Mouse (Mus musculus): ENCODE results near the gene Rfxank. TPM values are rescaled to one million over a fixed set of nuclear protein-coding genes. Genes with fewer than 3 reads are reported as not detected.

The Rfxank gene
- polyA plus RNA-seq, 1 experiment, result 11.2 TPM

- H3ac ChIP-seq (ENCODE audit: control insufficient read depth, insufficient read length), result no peak overlapping the region
Observed at GRCm38 (mm10) chr8:70114488-70114887, 24.5 kb downstream of the Rfxank start.

GRCm38 (mm10) chr8:70112401-70113016, 26.4 kb downstream of the Rfxank start:
- H3K27me3 ChIP-seq (ENCODE audit: control insufficient read depth, insufficient read depth, insufficient read length), result peaks cover 97% of the 10 kb centered on the region
- H3K36me3 ChIP-seq (ENCODE audit: control insufficient read depth, insufficient read depth), result no peaks in the 10 kb centered on the region
- H3ac ChIP-seq (ENCODE audit: control insufficient read depth, insufficient read length), result no peak overlapping the region
- no peak for TF ChIP-seq REST (IDR thresholded peaks at IDR 0.05; ENCODE audit: insufficient read depth, insufficient read length)
- TF ChIP-seq USF1 (IDR thresholded peaks at IDR 0.05; ENCODE audit: low read depth), result no peak
- TF ChIP-seq POLR2A (IDR thresholded peaks at IDR 0.05; ENCODE audit: insufficient read length, low read depth), result no peak
- no peak for TF ChIP-seq POLR2AphosphoS2 (IDR thresholded peaks at IDR 0.05; ENCODE audit: insufficient read length, low read depth)
- TF ChIP-seq TCF3 (IDR thresholded peaks at IDR 0.05; ENCODE audit: insufficient read length, low read depth), result no peak
- TF ChIP-seq MYOG (IDR thresholded peaks at IDR 0.05; ENCODE audit: control insufficient read depth in 1 of 3, insufficient read depth in 1 of 3, insufficient read length in 2 of 3, low read depth in 2 of 3), result no peak
- no peak for TF ChIP-seq E2F4 (IDR thresholded peaks at IDR 0.05; ENCODE audit: insufficient read depth)
- no peak for TF ChIP-seq TCF12 (IDR thresholded peaks at IDR 0.05; ENCODE audit: insufficient read depth, poor library complexity, severe bottlenecking)
- TF ChIP-seq SRF (IDR thresholded peaks at IDR 0.05; ENCODE audit: control insufficient read depth, insufficient read length, low read depth), result no peak
- TF ChIP-seq MAX (IDR thresholded peaks at IDR 0.05; ENCODE audit: low read depth), result no peak
- TF ChIP-seq CEBPB (IDR thresholded peaks at IDR 0.05; ENCODE audit: insufficient read depth, poor library complexity, severe bottlenecking), result no peak
- TF ChIP-seq MYOD1 (IDR thresholded peaks at IDR 0.05; ENCODE audit: control insufficient read depth in 1 of 3, insufficient read length in 2 of 3, low read depth in 2 of 3), result no peak
- H3K79me2 ChIP-seq (ENCODE audit: control insufficient read depth, insufficient read depth), result no peaks in the 10 kb centered on the region
- no peak overlapping the region for H3K4me2 ChIP-seq (ENCODE audit: low read depth)
- H3K4me3 ChIP-seq, result no peak overlapping the region

More at GRCm38 (mm10) chr8:70114488-70114887, 24.5 kb downstream of the Rfxank start:
- Histone ChIP-seq H3K4me2 (ENCODE audit: low read depth) (no peak overlapping the region), H3K27me3 (ENCODE audit: control insufficient read depth, insufficient read depth, insufficient read length) (peaks cover 88% of the 10 kb centered on the region), H3K79me2 (ENCODE audit: control insufficient read depth, insufficient read depth) (no peaks in the 10 kb centered on the region), H3K36me3 (ENCODE audit: control insufficient read depth, insufficient read depth) (no peaks in the 10 kb centered on the region), H3K4me3 (no peak overlapping the region)
- TF ChIP-seq TCF12 (IDR thresholded peaks at IDR 0.05; ENCODE audit: insufficient read depth, poor library complexity, severe bottlenecking), result no peak
- no peak for TF ChIP-seq POLR2A (IDR thresholded peaks at IDR 0.05; ENCODE audit: insufficient read length, low read depth)
- TF ChIP-seq REST (IDR thresholded peaks at IDR 0.05; ENCODE audit: insufficient read depth, insufficient read length), result no peak
- TF ChIP-seq MYOD1 (IDR thresholded peaks at IDR 0.05; ENCODE audit: control insufficient read depth in 1 of 3, insufficient read length in 2 of 3, low read depth in 2 of 3), result no peak
- TF ChIP-seq MAX (IDR thresholded peaks at IDR 0.05; ENCODE audit: low read depth), result no peak
- no peak for TF ChIP-seq E2F4 (IDR thresholded peaks at IDR 0.05; ENCODE audit: insufficient read depth)
- TF ChIP-seq USF1 (IDR thresholded peaks at IDR 0.05; ENCODE audit: low read depth), result no peak
- no peak for TF ChIP-seq TCF3 (IDR thresholded peaks at IDR 0.05; ENCODE audit: insufficient read length, low read depth)
- TF ChIP-seq MYOG (IDR thresholded peaks at IDR 0.05; ENCODE audit: control insufficient read depth in 1 of 3, insufficient read depth in 1 of 3, insufficient read length in 2 of 3, low read depth in 2 of 3), result no peak
- TF ChIP-seq CEBPB (IDR thresholded peaks at IDR 0.05; ENCODE audit: insufficient read depth, poor library complexity, severe bottlenecking), result no peak
- no peak for TF ChIP-seq SRF (IDR thresholded peaks at IDR 0.05; ENCODE audit: control insufficient read depth, insufficient read length, low read depth)
- TF ChIP-seq POLR2AphosphoS2 (IDR thresholded peaks at IDR 0.05; ENCODE audit: insufficient read length, low read depth), result no peak

GRCm38 (mm10) chr8:70111192-70111795, 27.7 kb downstream of the Rfxank start:
- no peak overlapping the region for H3K4me3 ChIP-seq
- TF ChIP-seq TCF3 (IDR thresholded peaks at IDR 0.05; ENCODE audit: insufficient read length, low read depth) (no peak), MYOG (IDR thresholded peaks at IDR 0.05; ENCODE audit: control insufficient read depth in 1 of 3, insufficient read depth in 1 of 3, insufficient read length in 2 of 3, low read depth in 2 of 3) (no peak), REST (IDR thresholded peaks at IDR 0.05; ENCODE audit: insufficient read depth, insufficient read length) (no peak), E2F4 (IDR thresholded peaks at IDR 0.05; ENCODE audit: insufficient read depth) (no peak), SRF (IDR thresholded peaks at IDR 0.05; ENCODE audit: control insufficient read depth, insufficient read length, low read depth) (no peak), CEBPB (IDR thresholded peaks at IDR 0.05; ENCODE audit: insufficient read depth, poor library complexity, severe bottlenecking) (no peak), USF1 (IDR thresholded peaks at IDR 0.05; ENCODE audit: low read depth) (no peak), MAX (IDR thresholded peaks at IDR 0.05; ENCODE audit: low read depth) (no peak), TCF12 (IDR thresholded peaks at IDR 0.05; ENCODE audit: insufficient read depth, poor library complexity, severe bottlenecking) (no peak), MYOD1 (IDR thresholded peaks at IDR 0.05; ENCODE audit: control insufficient read depth in 1 of 3, insufficient read length in 2 of 3, low read depth in 2 of 3) (no peak), POLR2A (IDR thresholded peaks at IDR 0.05; ENCODE audit: insufficient read length, low read depth) (no peak), POLR2AphosphoS2 (IDR thresholded peaks at IDR 0.05; ENCODE audit: insufficient read length, low read depth) (no peak)
- H3K36me3 ChIP-seq (ENCODE audit: control insufficient read depth, insufficient read depth), result no peaks in the 10 kb centered on the region
- no peak overlapping the region for H3K4me2 ChIP-seq (ENCODE audit: low read depth)
- no peaks in the 10 kb centered on the region for H3K79me2 ChIP-seq (ENCODE audit: control insufficient read depth, insufficient read depth)
- H3ac ChIP-seq (ENCODE audit: control insufficient read depth, insufficient read length), result no peak overlapping the region
- peaks cover 94% of the 10 kb centered on the region for H3K27me3 ChIP-seq (ENCODE audit: control insufficient read depth, insufficient read depth, insufficient read length)

GRCm38 (mm10) chr8:70110451-70110850, 28.5 kb downstream of the Rfxank start:
- no peaks in the 10 kb centered on the region for H3K36me3 ChIP-seq (ENCODE audit: control insufficient read depth, insufficient read depth)
- peaks cover 93% of the 10 kb centered on the region for H3K27me3 ChIP-seq (ENCODE audit: control insufficient read depth, insufficient read depth, insufficient read length)
- TF ChIP-seq REST (IDR thresholded peaks at IDR 0.05; ENCODE audit: insufficient read depth, insufficient read length) (no peak), MYOG (IDR thresholded peaks at IDR 0.05; ENCODE audit: control insufficient read depth in 1 of 3, insufficient read depth in 1 of 3, insufficient read length in 2 of 3, low read depth in 2 of 3) (no peak), E2F4 (IDR thresholded peaks at IDR 0.05; ENCODE audit: insufficient read depth) (no peak), POLR2AphosphoS2 (IDR thresholded peaks at IDR 0.05; ENCODE audit: insufficient read length, low read depth) (no peak), CEBPB (IDR thresholded peaks at IDR 0.05; ENCODE audit: insufficient read depth, poor library complexity, severe bottlenecking) (no peak), POLR2A (IDR thresholded peaks at IDR 0.05; ENCODE audit: insufficient read length, low read depth) (no peak), USF1 (IDR thresholded peaks at IDR 0.05; ENCODE audit: low read depth) (no peak)
- H3K79me2 ChIP-seq (ENCODE audit: control insufficient read depth, insufficient read depth), result no peaks in the 10 kb centered on the region
- H3ac ChIP-seq (ENCODE audit: control insufficient read depth, insufficient read length), result no peak overlapping the region
- H3K4me3 ChIP-seq, result no peak overlapping the region
- no peak overlapping the region for H3K4me2 ChIP-seq (ENCODE audit: low read depth)

Data from myocyte (in vitro differentiated cells).